Mouse (Mus musculus): Measurements from ENCODE around the gene Dclre1a. TPM values are rescaled to one million over a fixed set of nuclear protein-coding genes. Genes with fewer than 3 reads are reported as not detected.
A peak's percentile ranks its signal among the peaks of the same experiment; 100 is the strongest.
"Not testable (repeated sequence)": the region's sequence is repeated elsewhere in the genome, so short reads cannot be mapped to it uniquely, and the experiment has no call there.

Gene Dclre1a
- total and polyA plus RNA-seq, 2 experiments from 2014 or later = 7.5 to 13.2 TPM

- H3K36me3 ChIP-seq (ENCODE audit: insufficient read depth, low read length); H3K4me3 ChIP-seq (ENCODE audit: low read depth, low read length); H3K4me2 ChIP-seq (ENCODE audit: low read depth, low read length, poor library complexity, severe bottlenecking); ATAC-seq (ENCODE audit: low FRiP score); H3K27ac ChIP-seq (ENCODE audit: low read depth, low read length); DNase-seq (ENCODE audit: low spot score); H3K4me1 ChIP-seq (ENCODE audit: insufficient read depth, low read length); H3K27me3 ChIP-seq (ENCODE audit: insufficient read depth, low read length); H3K9me3 ChIP-seq (ENCODE audit: low read length); H3K9ac ChIP-seq (replicated peaks; ENCODE audit: low read length, poor library complexity, severe bottlenecking): not testable (repeated sequence)
- WGBS = no CpG with 5 or more reads among the region's 5 CpGs
Observed at GRCm38 (mm10) chr19:56503069-56503468, 45.0 kb downstream of the Dclre1a start.

- WGBS = no CpG with 5 or more reads among the region's 2 CpGs
- DNase-seq (ENCODE audit: low spot score); H3K36me3 ChIP-seq (ENCODE audit: insufficient read depth, low read length); H3K27me3 ChIP-seq (ENCODE audit: insufficient read depth, low read length); ATAC-seq (ENCODE audit: low FRiP score); H3K27ac ChIP-seq (ENCODE audit: low read depth, low read length); H3K9me3 ChIP-seq (ENCODE audit: low read length); H3K4me3 ChIP-seq (ENCODE audit: low read depth, low read length); H3K4me2 ChIP-seq (ENCODE audit: low read depth, low read length, poor library complexity, severe bottlenecking); H3K9ac ChIP-seq (replicated peaks; ENCODE audit: low read length, poor library complexity, severe bottlenecking); H3K4me1 ChIP-seq (ENCODE audit: insufficient read depth, low read length): not testable (repeated sequence)
Observed at GRCm38 (mm10) chr19:56494157-56494556, 53.9 kb downstream of the Dclre1a start.

GRCm38 (mm10) chr19:56489601-56490000 is 58.4 kb downstream of the Dclre1a start:
- no peak for DNase-seq (ENCODE audit: low spot score)
- H3K9me3 ChIP-seq (ENCODE audit: low read length) = no peaks in the 10 kb centered on the region
- H3K27ac ChIP-seq (ENCODE audit: low read depth, low read length) = no peak overlapping the region
- no peak overlapping the region for H3K9ac ChIP-seq (replicated peaks; ENCODE audit: low read length, poor library complexity, severe bottlenecking)
- no peak for ATAC-seq (ENCODE audit: low FRiP score)
- H3K4me1 ChIP-seq (ENCODE audit: insufficient read depth, low read length) = peaks cover 3% of the 10 kb centered on the region; the same call in 1 of the 2 replicates
- no peak overlapping the region for H3K4me3 ChIP-seq (ENCODE audit: low read depth, low read length)
- H3K27me3 ChIP-seq (ENCODE audit: insufficient read depth, low read length) = no peaks in the 10 kb centered on the region
- no peak overlapping the region for H3K4me2 ChIP-seq (ENCODE audit: low read depth, low read length, poor library complexity, severe bottlenecking)
- TF ChIP-seq CTCF (IDR thresholded peaks at IDR 0.05) = no peak
- 87% methylated on average over 6 of the region's 6 CpGs for WGBS
- no peaks in the 10 kb centered on the region for H3K36me3 ChIP-seq (ENCODE audit: insufficient read depth, low read length)

GRCm38 (mm10) chr19:56487339-56487738 is 60.7 kb downstream of the Dclre1a start:
- H3K27me3 ChIP-seq (ENCODE audit: insufficient read depth, low read length) = no peaks in the 10 kb centered on the region
- H3K9me3 ChIP-seq (ENCODE audit: low read length) = no peaks in the 10 kb centered on the region
- ATAC-seq (ENCODE audit: low FRiP score) (no peak), DNase-seq (ENCODE audit: low spot score) (no peak)
- peaks cover 3% of the 10 kb centered on the region; the same call in 1 of the 2 replicates for H3K4me1 ChIP-seq (ENCODE audit: insufficient read depth, low read length)
- no peak overlapping the region for H3K9ac ChIP-seq (replicated peaks; ENCODE audit: low read length, poor library complexity, severe bottlenecking)
- H3K4me3 ChIP-seq (ENCODE audit: low read depth, low read length) = no peak overlapping the region
- no peak overlapping the region for H3K27ac ChIP-seq (ENCODE audit: low read depth, low read length)
- no peak for TF ChIP-seq CTCF (IDR thresholded peaks at IDR 0.05)
- no peak overlapping the region for H3K4me2 ChIP-seq (ENCODE audit: low read depth, low read length, poor library complexity, severe bottlenecking)
- 95% methylated on average over 2 of the region's 2 CpGs for WGBS
- no peaks in the 10 kb centered on the region for H3K36me3 ChIP-seq (ENCODE audit: insufficient read depth, low read length)

GRCm38 (mm10) chr19:56486926-56487325 is 61.1 kb downstream of the Dclre1a start:
- 88% methylated on average over 7 of the region's 7 CpGs for WGBS
- Histone ChIP-seq H3K36me3 (ENCODE audit: insufficient read depth, low read length) (no peaks in the 10 kb centered on the region), H3K4me3 (ENCODE audit: low read depth, low read length) (no peak overlapping the region), H3K9me3 (ENCODE audit: low read length) (no peaks in the 10 kb centered on the region), H3K27me3 (ENCODE audit: insufficient read depth, low read length) (no peaks in the 10 kb centered on the region), H3K9ac (replicated peaks; ENCODE audit: low read length, poor library complexity, severe bottlenecking) (no peak overlapping the region), H3K27ac (ENCODE audit: low read depth, low read length) (no peak overlapping the region), H3K4me1 (ENCODE audit: insufficient read depth, low read length) (peaks cover 3% of the 10 kb centered on the region; the same call in 1 of the 2 replicates), H3K4me2 (ENCODE audit: low read depth, low read length, poor library complexity, severe bottlenecking) (no peak overlapping the region)
- ATAC-seq (ENCODE audit: low FRiP score) (no peak), DNase-seq (ENCODE audit: low spot score) (no peak)
- no peak for TF ChIP-seq CTCF (IDR thresholded peaks at IDR 0.05)

- no peak for TF ChIP-seq CTCF (IDR thresholded peaks at IDR 0.05)
- Histone ChIP-seq H3K4me3 (ENCODE audit: low read depth, low read length) (no peak overlapping the region), H3K9me3 (ENCODE audit: low read length) (no peaks in the 10 kb centered on the region), H3K27me3 (ENCODE audit: insufficient read depth, low read length) (no peaks in the 10 kb centered on the region), H3K36me3 (ENCODE audit: insufficient read depth, low read length) (no peaks in the 10 kb centered on the region), H3K27ac (ENCODE audit: low read depth, low read length) (no peak overlapping the region), H3K4me1 (ENCODE audit: insufficient read depth, low read length) (peaks cover 3% of the 10 kb centered on the region; the same call in 1 of the 2 replicates), H3K9ac (replicated peaks; ENCODE audit: low read length, poor library complexity, severe bottlenecking) (no peak overlapping the region), H3K4me2 (ENCODE audit: low read depth, low read length, poor library complexity, severe bottlenecking) (no peak overlapping the region)
- ATAC-seq (ENCODE audit: low FRiP score) (no peak; the same call in 1 of the 2 replicates), DNase-seq (ENCODE audit: low spot score) (peak; percentile 40)
- WGBS = 46% methylated on average over 13 of the region's 13 CpGs
Observed at GRCm38 (mm10) chr19:56485376-56486271, 62.4 kb downstream of the Dclre1a start.

Data from midbrain, postnatal 0 days (tissue).